Mouse (Mus musculus) stomach, embryonic 14.5 days (tissue): Measurements from ENCODE around the gene Mcoln2. TPM values are rescaled to one million over a fixed set of nuclear protein-coding genes. Genes with fewer than 3 reads are reported as not detected.

ENCODE experiments used
- ATAC-seq: fragments of 200-750 bp; cut with Nextera tagmentation; 2 replicates; pipeline ENCODE4 v1.8.0; 2017; ENCODE audit warnings: low read depth, moderate TSS enrichment; ENCODE audit not compliant: insufficient number of reproducible peaks, insufficient read depth, low FRiP score
- H3K27ac ChIP-seq: fragments of 300-500 bp; sonication (generic); 2 replicates; pipeline ENCODE4 v1.5.1; 2014; ENCODE audit warnings: mild to moderate bottlenecking, low read length, moderate library complexity, mixed read lengths
- H3K27me3 ChIP-seq: fragments of 300-500 bp; sonication (generic); 2 replicates; pipeline ENCODE4 v1.6.1; 2014; ENCODE audit warnings: low read length, control low read depth, mixed read lengths; ENCODE audit not compliant: control insufficient read depth, insufficient read depth
- H3K36me3 ChIP-seq: fragments of 300-500 bp; sonication (generic); 2 replicates; pipeline ENCODE4 v1.6.1; 2014; ENCODE audit warnings: mild to moderate bottlenecking, control low read depth, low read length, moderate library complexity, mixed read lengths; ENCODE audit not compliant: control insufficient read depth, insufficient read depth
- H3K4me1 ChIP-seq: fragments of 300-500 bp; sonication (generic); 2 replicates; pipeline ENCODE4 v1.6.1; 2014; ENCODE audit warnings: low read length, control low read depth, mixed read lengths; ENCODE audit not compliant: control insufficient read depth, insufficient read depth
- H3K4me2 ChIP-seq: fragments of 300-500 bp; sonication (generic); replicated peaks from 2 replicates; pipeline ENCODE4 v1.6.1; 2014; ENCODE audit warnings: low read depth, low read length, control low read depth
- H3K4me3 ChIP-seq: fragments of 300-500 bp; sonication (generic); 2 replicates; pipeline ENCODE4 v1.5.1; 2014; ENCODE audit warnings: low read depth, low read length, control low read depth
- H3K9ac ChIP-seq: fragments of 300-500 bp; sonication (generic); replicated peaks from 2 replicates; pipeline ENCODE4 v1.6.1; 2014; ENCODE audit warnings: low read depth, mild to moderate bottlenecking, control low read depth, low read length, moderate library complexity, mixed read lengths
- H3K9me3 ChIP-seq: fragments of 300-500 bp; sonication (generic); 2 replicates; pipeline ENCODE4 v1.6.1; 2016; ENCODE audit warnings: low read depth, low read length, control low read depth; ENCODE audit not compliant: control insufficient read depth
- whole genome bisulfite sequencing: fragments of 180-500 bp; shearing (Covaris S2); extraction: QIAGEN DNeasy Blood & Tissue Kit; methylation state at CpG from one replicate; pipeline ENCODE4 v1.1.7; 2014; 5-methylcytosine and 5-hydroxymethylcytosine counted together
- polyA plus RNA-seq: library from polyadenylated mRNA; unstranded; fragments of >200 nt; fragmentation: Nextera tagmentation; extraction: Ambion mirVana; gene quantifications from 2 replicates; pipeline ENCODE4 v1.2.1, GENCODE M21; 2014

Mcoln2 gene
- 1.4 and 1.6 TPM in 2 replicates for polyA plus RNA-seq

DNA sequence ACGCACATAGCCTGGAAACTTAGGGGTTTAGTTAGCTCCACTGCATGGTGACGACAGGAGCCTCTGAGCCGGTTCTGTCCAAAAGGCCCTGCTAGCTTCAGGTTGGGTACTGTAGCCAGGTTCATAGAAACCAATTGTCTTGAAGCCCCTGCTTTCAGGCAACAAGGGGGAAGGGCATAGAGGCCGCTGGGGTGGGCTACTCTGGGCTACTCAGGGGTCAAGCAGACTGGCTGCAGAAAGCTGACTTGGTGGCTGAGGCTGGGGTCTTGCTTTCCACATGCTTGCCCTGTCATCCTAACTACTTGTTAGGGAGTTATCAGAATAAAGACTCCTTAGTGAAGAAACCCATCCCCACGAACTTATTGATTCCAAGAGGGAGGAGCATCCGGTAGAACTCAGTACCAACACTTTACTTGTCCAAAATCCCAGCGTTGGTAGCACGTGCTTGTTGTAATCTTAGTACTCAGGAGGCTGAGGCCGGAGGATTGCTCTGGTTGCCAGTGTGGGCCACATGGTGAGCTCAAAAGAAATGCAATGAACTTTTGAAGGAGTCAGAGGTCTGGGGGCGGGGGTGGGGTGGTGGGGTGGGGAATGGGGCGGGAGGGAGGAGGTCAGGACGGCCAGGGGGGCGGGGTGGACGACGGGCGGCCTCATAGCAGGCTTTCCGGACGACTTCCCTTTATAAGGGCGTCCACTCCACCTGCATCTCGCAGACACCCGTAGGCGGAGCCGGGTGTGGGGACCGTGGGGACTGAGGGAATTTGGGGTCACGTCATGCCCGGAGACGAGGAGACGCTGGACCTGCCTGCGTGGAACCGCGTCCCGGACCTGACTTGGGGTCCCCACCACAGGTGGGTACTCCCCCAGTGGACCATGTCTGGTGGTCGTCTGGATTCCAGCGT, at the start of gene Mcoln2:
TSS of gene Mcoln2 (plus strand) at position 678 of the 902 bp plus-strand sequence.
- Histone ChIP-seq H3K4me2 (peak within 1 kb of the TSS; percentile 96), H3K9me3 (no peaks in the 10 kb centered on the region), H3K27me3 (no peaks in the 10 kb centered on the region), H3K36me3 (no peaks in the 10 kb centered on the region), H3K27ac (no peak within 1 kb of the TSS), H3K4me3 (peak within 1 kb of the TSS; percentile 36), H3K9ac (0 out of 2 replicates have a peak within 1 kb of the TSS, but pooled peaks have one; percentile 2), H3K4me1 (peaks cover 3% of the 10 kb centered on the region; the same call in 1 of the 2 replicates)
- ATAC-seq = peak; percentile 63; the same call in 1 of the 2 replicates
- 12% methylated on average over 34 of the region's 34 CpGs for WGBS

DNA sequence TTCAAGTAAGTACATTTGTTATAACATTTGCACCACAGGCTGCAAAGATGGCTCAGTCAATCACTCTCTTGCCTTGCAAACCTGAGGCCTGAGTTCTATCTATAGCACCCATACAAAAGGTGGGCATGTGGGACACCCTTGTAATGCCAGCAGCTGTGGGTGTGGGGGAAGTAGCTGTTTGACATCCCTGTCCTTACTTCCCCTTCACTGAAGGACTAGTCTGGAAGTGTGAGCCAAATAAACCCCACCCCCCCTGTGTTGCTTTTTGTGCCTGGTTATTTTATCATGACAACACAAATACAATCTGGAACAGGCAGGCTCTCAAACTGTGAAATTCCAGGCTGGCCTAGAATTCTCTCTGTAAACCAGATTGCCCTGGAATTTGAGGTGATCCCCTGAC, 49.7 kb upstream of the Mcoln2 start:
- H3K4me2 ChIP-seq = no peak overlapping the region

DNA sequence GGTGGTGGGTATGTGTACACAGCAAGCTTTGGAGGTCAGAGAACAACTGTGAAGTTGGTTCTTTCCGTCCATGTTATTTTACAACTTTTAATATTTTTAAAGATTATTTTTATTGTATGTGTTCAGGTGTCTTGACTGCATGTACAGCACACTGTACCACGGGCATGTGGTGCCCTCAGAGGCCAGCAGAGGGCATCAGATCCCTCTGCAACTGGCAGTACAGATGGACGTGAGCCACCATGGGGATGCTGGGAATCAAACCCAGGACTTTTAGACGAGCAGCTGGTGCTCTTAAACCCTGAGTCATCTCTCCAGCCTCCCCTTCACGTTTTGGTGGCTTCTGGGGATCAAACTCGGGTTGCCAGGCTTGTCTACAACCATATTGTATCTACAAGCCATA, 47.6 kb upstream of the Mcoln2 start:
- H3K9me3 ChIP-seq = no peaks in the 10 kb centered on the region
- no peaks in the 10 kb centered on the region for H3K27me3 ChIP-seq
- WGBS = 58% methylated on average over 6 of the region's 6 CpGs
- no peak overlapping the region for H3K4me3 ChIP-seq
- no peak overlapping the region for H3K27ac ChIP-seq
- no peak overlapping the region for H3K9ac ChIP-seq
- no peaks in the 10 kb centered on the region for H3K36me3 ChIP-seq
- no peaks in the 10 kb centered on the region for H3K4me1 ChIP-seq
- ATAC-seq = no peak
- no peak overlapping the region for H3K4me2 ChIP-seq

More for the DNA sequence above, 49.7 kb upstream of the Mcoln2 start:
- Histone ChIP-seq H3K9me3 (no peaks in the 10 kb centered on the region), H3K4me3 (no peak overlapping the region), H3K9ac (no peak overlapping the region), H3K27ac (no peak overlapping the region), H3K4me1 (no peaks in the 10 kb centered on the region), H3K27me3 (no peaks in the 10 kb centered on the region), H3K36me3 (no peaks in the 10 kb centered on the region)
- ATAC-seq = no peak

DNA sequence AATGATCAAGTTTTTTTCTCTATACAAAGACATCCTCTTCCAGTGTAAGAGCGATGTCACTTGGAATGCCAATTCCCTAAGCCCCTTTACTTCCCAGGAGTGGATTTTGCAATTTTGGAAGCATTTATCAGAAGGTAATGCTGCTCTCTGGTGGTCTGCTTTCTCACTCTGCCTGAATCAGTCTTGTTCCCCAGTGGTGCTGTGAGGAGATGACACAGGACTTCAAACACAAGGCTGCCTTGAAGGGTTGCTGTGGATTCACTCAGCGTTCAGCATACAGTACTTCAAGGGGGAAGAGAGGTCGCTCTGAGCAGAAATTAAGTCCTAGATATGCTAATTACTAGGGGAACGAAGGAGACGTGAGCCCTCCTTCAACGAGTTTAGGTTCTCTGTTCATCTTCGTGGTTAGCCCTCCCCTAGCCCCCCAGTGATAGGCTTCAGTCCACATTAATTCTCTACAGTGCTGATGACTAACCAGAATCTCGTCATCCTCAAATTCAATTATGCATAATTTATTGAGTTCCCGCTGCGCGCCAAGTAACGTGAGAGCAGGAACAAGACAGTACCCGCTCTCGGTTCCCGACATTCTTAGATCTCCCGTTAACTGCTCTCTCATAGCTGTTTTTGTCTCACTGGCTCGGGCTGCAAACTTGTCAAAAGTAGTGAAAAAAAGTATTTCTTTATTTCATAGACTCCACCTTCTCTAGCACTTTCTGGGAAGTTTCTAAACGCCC, 42.4 kb upstream of the Mcoln2 start:
- peak; percentile 14; the same call in 1 of the 2 replicates for ATAC-seq
- no peak overlapping the region for H3K27ac ChIP-seq

DNA sequence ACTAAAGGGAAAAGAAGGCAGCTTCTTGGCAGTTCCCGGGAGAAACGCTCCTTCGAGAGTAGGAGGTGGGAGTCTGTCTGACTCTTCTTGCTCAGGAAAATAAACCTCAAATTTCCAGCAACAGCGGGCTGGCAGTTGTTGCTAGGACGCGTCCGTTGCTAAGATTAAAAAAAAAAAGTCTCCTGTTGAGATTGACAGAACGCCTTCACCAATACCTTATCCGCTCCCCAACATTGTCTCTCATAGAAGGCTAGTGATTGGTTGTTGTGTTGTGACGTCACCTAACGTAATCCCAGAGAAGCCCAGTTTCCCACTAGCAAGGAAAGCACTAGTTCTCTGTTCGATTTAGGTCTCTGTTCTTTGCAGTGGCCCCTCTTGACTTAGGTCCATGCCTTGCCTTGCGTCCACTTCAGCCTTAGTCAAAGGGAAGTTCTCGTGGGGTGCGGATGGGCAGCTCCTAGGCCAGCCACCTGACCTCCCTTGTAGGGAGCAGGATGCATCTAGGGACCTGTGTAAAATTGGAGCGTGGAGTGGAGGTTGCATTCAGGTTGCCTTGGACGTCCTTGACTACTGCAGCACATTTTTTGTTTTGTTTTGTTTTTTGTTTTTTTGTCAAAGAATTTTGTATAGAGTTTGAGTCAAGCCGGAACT, 41.6 kb upstream of the Mcoln2 start, which contains the start of gene Wdr63:
TSS of gene Wdr63 (minus strand) at position 210 of the 651 bp plus-strand sequence.
- peak within 1 kb of the TSS; percentile 46 for H3K4me2 ChIP-seq
- H3K36me3 ChIP-seq = no peaks in the 10 kb centered on the region
- H3K9me3 ChIP-seq = no peaks in the 10 kb centered on the region
- H3K4me3 ChIP-seq = peak within 1 kb of the TSS; percentile 27
- peak; percentile 93 for ATAC-seq
- H3K9ac ChIP-seq = no peak within 1 kb of the TSS
- no peaks in the 10 kb centered on the region for H3K27me3 ChIP-seq
- no peak within 1 kb of the TSS for H3K27ac ChIP-seq
- WGBS = 12% methylated on average over 18 of the region's 18 CpGs
- H3K4me1 ChIP-seq = no peaks in the 10 kb centered on the region

More for the DNA sequence above, 42.4 kb upstream of the Mcoln2 start:
- Histone ChIP-seq H3K9ac (no peak overlapping the region), H3K4me3 (peak overlapping the region; percentile 27), H3K9me3 (no peaks in the 10 kb centered on the region), H3K4me1 (no peaks in the 10 kb centered on the region), H3K4me2 (peak overlapping the region; percentile 46), H3K36me3 (no peaks in the 10 kb centered on the region), H3K27me3 (no peaks in the 10 kb centered on the region)
- WGBS = 4% methylated on average over 18 of the region's 18 CpGs

DNA sequence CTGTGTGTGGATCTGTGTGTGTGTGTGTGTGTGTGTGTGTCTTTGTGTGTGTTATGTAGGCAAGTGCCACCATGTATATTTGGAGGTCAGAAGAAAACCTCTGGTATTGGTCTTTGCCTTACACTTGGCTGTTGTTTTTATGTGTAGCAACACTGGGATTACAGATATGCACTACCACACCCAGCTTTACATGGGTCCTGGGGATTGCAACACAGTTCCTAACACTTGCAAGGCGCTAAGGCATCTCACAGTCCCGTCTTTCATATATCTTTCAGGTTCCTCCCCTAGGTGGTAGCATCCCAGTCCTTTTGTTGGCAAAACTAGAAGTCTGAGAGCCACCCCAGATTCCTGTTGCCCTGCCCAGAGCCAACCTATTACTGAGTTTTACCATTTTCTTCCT, 40.7 kb upstream of the Mcoln2 start:
- H3K27ac ChIP-seq = no peak overlapping the region
- H3K36me3 ChIP-seq = no peaks in the 10 kb centered on the region
- no peak overlapping the region for H3K4me2 ChIP-seq
- no peak for ATAC-seq
- no peak overlapping the region for H3K4me3 ChIP-seq
- H3K4me1 ChIP-seq = no peaks in the 10 kb centered on the region
- H3K9ac ChIP-seq = no peak overlapping the region
- H3K9me3 ChIP-seq = no peaks in the 10 kb centered on the region
- 61% methylated on average over 2 of the region's 2 CpGs for WGBS
- H3K27me3 ChIP-seq = no peaks in the 10 kb centered on the region

DNA sequence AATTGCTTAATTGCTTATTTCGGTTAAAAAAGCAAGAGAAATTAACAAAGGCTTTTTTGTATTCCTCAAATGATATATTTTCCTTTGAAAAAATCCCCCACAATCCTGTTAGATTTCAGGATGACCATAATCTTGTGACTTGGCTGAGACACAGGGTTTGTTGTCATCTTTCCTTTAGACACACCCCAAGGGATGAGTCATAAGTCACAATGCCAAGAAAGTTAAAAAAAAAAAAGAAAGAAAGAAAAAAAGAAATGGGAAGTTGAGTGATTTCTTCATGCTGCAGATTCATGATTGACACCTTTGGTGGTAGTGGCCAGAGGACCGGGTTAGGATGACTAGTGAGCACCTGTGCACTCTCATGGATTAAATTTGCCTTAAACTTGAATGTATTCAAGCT, 39.3 kb upstream of the Mcoln2 start:
- Histone ChIP-seq H3K4me3 (no peak overlapping the region), H3K36me3 (no peaks in the 10 kb centered on the region), H3K9me3 (no peaks in the 10 kb centered on the region), H3K27me3 (no peaks in the 10 kb centered on the region), H3K9ac (no peak overlapping the region), H3K27ac (no peak overlapping the region), H3K4me2 (no peak overlapping the region), H3K4me1 (no peaks in the 10 kb centered on the region)
- 72% methylated on average over 2 of the region's 2 CpGs for WGBS
- ATAC-seq = no peak

DNA sequence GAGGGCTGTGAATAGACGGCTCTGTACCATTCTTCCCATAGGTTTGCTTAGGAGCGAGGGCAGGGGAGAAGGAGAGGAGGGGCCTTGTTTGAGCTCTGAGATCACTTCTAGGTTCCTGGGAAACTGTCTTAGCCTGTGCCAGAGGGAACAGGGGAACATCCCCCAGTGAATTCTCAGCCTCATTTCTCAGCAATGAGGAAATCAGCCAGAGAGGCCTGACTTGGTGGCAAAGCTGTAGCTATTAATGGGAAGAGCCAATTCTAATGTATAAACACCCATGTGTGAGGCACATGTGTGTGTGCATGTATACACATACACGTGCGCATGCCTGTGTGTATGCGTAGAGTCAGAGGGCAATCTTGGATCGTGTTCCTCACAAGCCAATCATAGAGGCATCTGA, 38.7 kb upstream of the Mcoln2 start:
- Histone ChIP-seq H3K27ac (no peak overlapping the region), H3K4me3 (no peak overlapping the region), H3K36me3 (no peaks in the 10 kb centered on the region), H3K4me2 (no peak overlapping the region), H3K27me3 (no peaks in the 10 kb centered on the region), H3K9ac (no peak overlapping the region), H3K9me3 (no peaks in the 10 kb centered on the region), H3K4me1 (no peaks in the 10 kb centered on the region)
- ATAC-seq = no peak
- 64% methylated on average over 6 of the region's 6 CpGs for WGBS
